Mouse (Mus musculus) myocyte (in vitro differentiated cells): Measurements from ENCODE around the gene Fjx1.

Experiments
- CEBPB ChIP-seq: IDR thresholded peaks from 2 replicates; pipeline ENCODE4 v1.6.1; 2011; ENCODE audit warnings: mild to moderate bottlenecking, moderate library complexity; ENCODE audit not compliant: poor library complexity, insufficient read depth, severe bottlenecking
- E2F4 ChIP-seq: IDR thresholded peaks from one replicate; pipeline ENCODE4 v1.6.1; 2011; ENCODE audit warnings: mild to moderate bottlenecking, control low read depth, moderate library complexity; ENCODE audit not compliant: insufficient read depth
- POLR2A ChIP-seq: IDR thresholded peaks from one replicate; pipeline ENCODE4 v1.6.1; 2011; ENCODE audit warnings: low read depth, mild to moderate bottlenecking, control low read depth, moderate library complexity; ENCODE audit not compliant: insufficient read length
- POLR2AphosphoS2 ChIP-seq: IDR thresholded peaks from one replicate; pipeline ENCODE4 v1.6.1; 2011; ENCODE audit warnings: low read depth, control low read depth; ENCODE audit not compliant: insufficient read length
- USF1 ChIP-seq: IDR thresholded peaks from one replicate; pipeline ENCODE4 v1.6.1; 2011; ENCODE audit warnings: low read depth, mild to moderate bottlenecking, control low read depth, moderate library complexity

GRCm38 (mm10) chr2:102437357-102438030 is 14.8 kb downstream of the Fjx1 start:
- TF ChIP-seq USF1: no peak
- TF ChIP-seq POLR2A: no peak
- TF ChIP-seq E2F4: no peak
- no peak for TF ChIP-seq CEBPB
- no peak for TF ChIP-seq POLR2AphosphoS2
